Mouse (Mus musculus) spleen, adult 2 months (tissue): Measurements from ENCODE around the gene Pvr. TPM values are rescaled to one million over a fixed set of nuclear protein-coding genes. Genes with fewer than 3 reads are reported as not detected.
"Not testable (repeated sequence)": the region's sequence is repeated elsewhere in the genome, so short reads cannot be mapped to it uniquely, and the experiment has no call there.

Experiments
- DNase-seq, 2 experiments: peaks; one replicate each; pipeline versions ENCODE4 v3.0.0 to v3.0.0-alpha.2; 2012 to 2021; ENCODE audit warnings: low spot score in 2 of 2, low read depth in 1 of 2
- H3K27ac ChIP-seq: fragments of 200-500 bp; 2 replicates; pipeline ENCODE4 v1.5.1; 2012; ENCODE audit warnings: low read length, inconsistent platforms; ENCODE audit not compliant: insufficient read depth
- H3K27me3 ChIP-seq: fragments of 200-500 bp; 2 replicates; pipeline ENCODE4 v1.6.1; 2012; ENCODE audit warnings: mild to moderate bottlenecking, moderate library complexity, low read length, inconsistent platforms; ENCODE audit not compliant: control insufficient read depth, insufficient read depth
- H3K36me3 ChIP-seq: fragments of 200-500 bp; 2 replicates; pipeline ENCODE4 v1.6.1; 2012; ENCODE audit warnings: mild to moderate bottlenecking, low read length, inconsistent platforms; ENCODE audit not compliant: control insufficient read depth, insufficient read depth
- H3K4me1 ChIP-seq: fragments of 200-500 bp; 2 replicates; pipeline ENCODE4 v1.6.1; 2011; ENCODE audit warnings: inconsistent platforms; ENCODE audit not compliant: control insufficient read depth, insufficient read depth, insufficient read length
- H3K4me3 ChIP-seq: fragments of 200-500 bp; 2 replicates; pipeline ENCODE4 v1.5.1; 2011; ENCODE audit warnings: mild to moderate bottlenecking, inconsistent platforms; ENCODE audit not compliant: insufficient read depth, insufficient read length; ENCODE audit errors: extremely low read depth
- CTCF ChIP-seq: fragments of 200-500 bp; IDR thresholded peaks from 2 replicates; pipeline ENCODE4 v1.5.1; 2011; ENCODE audit warnings: mild to moderate bottlenecking, inconsistent platforms; ENCODE audit not compliant: insufficient read depth, insufficient read length, insufficient replicate concordance; ENCODE audit errors: extremely low read depth
- POLR2A ChIP-seq: fragments of 200-500 bp; IDR thresholded peaks from 2 replicates; pipeline ENCODE4 v1.6.1; 2011; ENCODE audit warnings: low read depth, low read length, inconsistent platforms
- WGBS: fragments of 180-500 bp; shearing (Covaris S2); methylation state at CpG from one replicate; pipeline ENCODE4 v1.1.7; 2018; 5-methylcytosine and 5-hydroxymethylcytosine counted together
- polyA plus RNA-seq: library from polyadenylated mRNA; depleted of rRNA; stranded (reverse); fragments of >200 nt; gene quantifications from 2 replicates; pipeline ENCODE4 v1.2.3, GENCODE M21; 2012

Gene Pvr
- polyA plus RNA-seq, 1 experiment: 8.0 TPM

DNA sequence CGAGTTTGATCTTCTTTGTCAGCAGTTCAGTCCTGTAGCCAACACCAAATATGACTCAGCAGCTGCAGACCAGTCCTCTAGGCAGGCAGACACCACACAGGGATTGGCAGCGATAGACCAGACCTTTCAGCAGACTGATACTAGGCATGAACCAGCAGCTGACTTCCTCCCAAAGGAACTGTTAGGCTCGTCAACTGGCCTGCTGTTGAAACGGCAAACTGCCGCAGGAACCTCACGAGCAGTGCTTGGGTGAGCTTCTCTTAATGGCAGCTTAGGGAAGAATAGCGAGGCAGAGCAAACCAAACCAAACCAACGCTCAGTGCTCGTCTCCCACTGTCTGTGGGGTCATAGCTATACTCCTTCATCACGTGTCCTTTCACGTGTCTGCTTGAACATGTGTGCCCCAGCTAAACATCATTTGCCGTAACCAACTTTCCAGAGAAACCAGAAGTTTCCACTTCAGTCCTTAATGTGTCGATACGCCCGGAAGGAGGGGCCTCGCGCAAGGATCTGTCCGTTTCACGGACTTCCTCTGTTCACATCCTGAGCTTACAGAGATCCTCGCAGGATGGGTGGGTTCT lies 14.3 kb upstream of the Pvr start:
- WGBS: 5% methylated on average over 20 of the region's 20 CpGs
- Histone ChIP-seq H3K36me3 (no peaks in the 10 kb centered on the region), H3K4me3 (peak overlapping the region; percentile 29; the same call in 1 of the 2 replicates), H3K4me1 (peaks cover 21% of the 10 kb centered on the region; the same call in 1 of the 2 replicates), H3K27ac (0 out of 2 replicates have a peak overlapping the region, but pooled peaks have one; percentile 24), H3K27me3 (no peaks in the 10 kb centered on the region)
- TF ChIP-seq POLR2A (no peak), CTCF (no peak)
- peak; percentile 15 to 53 for DNase-seq

DNA sequence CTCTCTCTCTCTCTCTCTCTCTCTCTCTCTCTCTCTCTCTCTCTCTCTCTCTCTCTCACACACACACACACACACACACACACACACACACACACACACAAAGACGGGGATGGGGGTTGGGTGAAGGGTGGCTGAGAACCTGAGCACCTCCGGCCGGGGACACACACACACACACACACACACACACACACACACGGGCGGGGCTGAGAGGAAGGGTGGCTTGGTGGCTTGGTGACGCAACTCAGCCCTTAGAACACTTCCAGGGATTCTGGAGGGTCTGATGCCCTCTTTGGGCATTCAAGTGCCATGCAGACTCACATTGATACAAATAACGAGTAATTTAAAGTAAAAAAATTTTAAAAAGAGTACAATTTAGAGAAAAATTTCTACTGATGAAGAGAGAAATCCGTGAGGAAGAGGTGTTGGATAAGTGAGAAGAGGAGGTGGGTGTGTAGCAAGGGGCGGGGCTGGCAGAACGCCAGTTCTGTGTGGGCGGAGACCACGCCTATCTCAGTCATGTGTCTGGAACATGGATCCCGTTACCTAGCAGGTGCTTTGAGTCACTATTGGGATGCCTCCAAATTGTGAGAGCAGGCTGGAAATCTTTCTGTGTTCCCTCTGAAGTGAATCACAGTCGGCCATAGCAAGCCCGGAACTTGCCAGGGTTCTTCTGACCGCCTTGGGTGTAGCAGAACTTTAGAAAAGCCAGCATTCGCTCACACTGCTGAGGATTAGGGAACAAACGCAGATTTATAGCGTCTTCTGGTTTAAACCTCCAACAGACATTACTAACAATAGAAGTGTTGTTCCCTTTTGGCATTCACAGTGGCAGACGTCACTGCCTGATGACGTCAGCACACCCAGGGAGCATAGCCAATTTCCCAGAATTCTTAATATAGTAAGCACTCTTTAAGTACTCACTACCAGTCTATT lies 12.2 kb upstream of the Pvr start:
- no peak for TF ChIP-seq CTCF
- TF ChIP-seq POLR2A: no peak
- peak; percentile 53 to 61 for DNase-seq
- peak overlapping the region; percentile 59; the same call in 1 of the 2 replicates for H3K27ac ChIP-seq
- peaks cover 16% of the 10 kb centered on the region; the same call in 1 of the 2 replicates for H3K4me1 ChIP-seq
- 3% methylated on average over 21 of the region's 21 CpGs for WGBS
- no peaks in the 10 kb centered on the region for H3K27me3 ChIP-seq
- H3K4me3 ChIP-seq: peak overlapping the region; percentile 20; the same call in 1 of the 2 replicates
- H3K36me3 ChIP-seq: no peaks in the 10 kb centered on the region

DNA sequence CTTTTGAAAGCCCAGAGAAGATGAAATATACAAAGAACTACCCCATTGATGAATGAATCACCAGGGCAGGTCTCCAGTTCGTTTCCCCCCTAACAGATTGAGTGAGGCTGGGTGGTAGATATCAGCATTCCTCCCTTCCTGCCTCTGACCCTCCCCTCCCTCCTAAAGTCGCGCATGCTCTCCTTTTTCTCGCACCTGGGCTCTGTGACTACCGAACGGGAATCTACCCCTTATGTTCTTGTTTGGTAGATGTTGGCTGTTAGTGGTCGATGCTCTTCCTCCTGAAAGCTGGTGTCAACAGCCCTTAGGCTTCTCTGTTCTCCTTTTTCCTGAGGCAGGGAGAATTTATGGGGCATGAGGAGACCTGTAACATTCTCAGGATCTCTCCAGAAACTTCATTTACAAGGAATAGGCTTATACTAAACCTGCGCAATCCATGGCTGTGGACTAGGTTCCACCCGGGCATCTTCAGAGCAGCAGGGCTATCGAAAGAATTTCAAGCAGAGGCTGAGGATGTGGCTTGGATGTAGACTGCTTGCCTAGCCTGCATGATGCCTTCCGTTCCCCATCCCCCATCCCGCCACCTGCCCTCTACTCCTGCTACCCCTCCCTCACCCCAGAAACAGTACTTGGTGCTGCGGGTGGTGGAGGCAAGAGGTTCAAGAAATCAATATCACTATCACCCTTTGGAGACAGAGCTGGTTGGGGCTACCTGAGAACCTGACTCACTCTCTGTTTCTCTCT lies 11.3 kb upstream of the Pvr start:
- peaks cover 16% of the 10 kb centered on the region; the same call in 1 of the 2 replicates for H3K4me1 ChIP-seq
- no peaks in the 10 kb centered on the region for H3K36me3 ChIP-seq
- peak in 1 of 2 experiments; percentile 48 for DNase-seq
- H3K27ac ChIP-seq: peak overlapping the region; percentile 59
- H3K27me3 ChIP-seq: no peaks in the 10 kb centered on the region
- H3K4me3 ChIP-seq: no peak overlapping the region
- TF ChIP-seq POLR2A (no peak), CTCF (no peak)
- 8% methylated on average over 13 of the region's 13 CpGs for WGBS

DNA sequence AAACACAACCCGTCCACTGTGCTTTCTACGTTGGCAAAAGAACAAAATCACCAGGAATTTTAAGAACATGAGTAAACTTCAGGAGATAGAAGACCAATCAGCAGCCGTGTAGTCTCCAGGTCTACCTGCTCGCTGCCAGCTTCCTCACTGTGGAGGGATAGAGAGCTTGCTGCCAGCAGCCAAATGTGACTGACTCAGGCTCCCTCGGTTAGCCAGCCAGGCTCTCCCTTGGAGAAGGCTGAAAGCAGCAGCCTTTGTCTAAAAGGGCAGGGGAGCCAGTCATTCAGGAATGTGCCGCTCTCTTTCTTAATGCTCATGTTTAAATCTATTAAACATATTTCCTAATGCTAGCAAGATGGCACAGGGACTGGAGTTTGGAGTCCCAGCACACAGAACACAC lies 9.5 kb upstream of the Pvr start:
- not testable (repeated sequence) for H3K36me3 ChIP-seq, H3K27ac ChIP-seq, DNase-seq, H3K4me3 ChIP-seq, H3K27me3 ChIP-seq
- 89% methylated on average over 6 of the region's 6 CpGs for WGBS
- H3K4me1 ChIP-seq: peaks cover 19% of the 10 kb centered on the region; the same call in 1 of the 2 replicates

DNA sequence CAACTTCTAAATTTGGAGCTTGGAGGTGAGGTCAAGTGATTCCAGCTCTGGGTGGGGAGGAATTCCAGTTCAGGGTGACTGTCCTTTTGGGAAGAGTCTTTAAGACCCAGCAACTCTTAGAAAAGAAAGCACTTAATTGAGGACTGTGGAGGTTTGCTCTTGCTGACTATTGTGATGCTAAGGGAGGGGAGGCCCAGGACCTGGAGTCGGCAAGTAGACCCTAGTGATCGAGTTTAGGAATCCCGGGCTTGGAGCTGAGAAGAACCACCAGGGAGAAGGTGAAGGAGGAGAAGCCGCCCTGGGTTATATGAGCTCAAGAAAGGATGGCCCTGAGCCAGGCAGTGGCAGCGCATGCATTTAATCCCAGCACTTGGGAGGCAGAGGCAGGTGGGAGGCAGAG lies 7.5 kb upstream of the Pvr start:
- Histone ChIP-seq H3K36me3 (no peaks in the 10 kb centered on the region), H3K4me1 (peaks cover 16% of the 10 kb centered on the region; the same call in 1 of the 2 replicates), H3K27me3 (no peaks in the 10 kb centered on the region), H3K27ac (no peak overlapping the region), H3K4me3 (no peak overlapping the region)
- 86% methylated on average over 5 of the region's 5 CpGs for WGBS
- TF ChIP-seq POLR2A (no peak), CTCF (no peak)
- no peak for DNase-seq

DNA sequence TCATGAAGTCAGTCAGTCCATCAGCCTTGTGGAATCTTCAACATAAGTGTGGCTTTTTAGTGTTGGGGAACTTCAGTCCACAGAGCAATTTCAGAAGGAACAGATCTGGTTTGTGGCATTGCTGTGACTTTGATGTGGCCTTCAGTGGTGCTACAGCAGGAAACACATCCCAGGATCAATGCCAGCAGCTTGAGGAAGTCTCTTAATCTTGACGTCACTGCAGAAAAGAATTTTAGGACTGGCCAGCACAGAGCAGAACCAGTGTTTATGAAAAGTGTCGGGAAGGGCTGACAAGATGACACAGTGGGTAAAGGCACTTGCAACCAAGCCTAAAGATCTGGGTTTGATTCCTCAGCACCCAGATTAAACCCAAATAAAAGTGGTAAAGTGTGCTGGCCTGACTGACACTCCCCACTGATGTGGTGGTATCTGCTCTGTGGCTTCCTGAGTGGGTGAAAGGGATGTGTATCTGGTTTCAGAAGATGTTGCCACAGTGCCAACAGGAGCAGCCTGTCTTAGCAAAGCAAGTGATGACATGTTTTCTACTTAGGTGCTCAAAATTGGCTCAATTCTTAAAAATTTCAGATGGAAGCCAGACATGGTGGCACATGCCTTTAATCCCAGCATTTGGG lies 6.0 kb upstream of the Pvr start:
- Histone ChIP-seq H3K27me3 (no peaks in the 10 kb centered on the region), H3K4me3 (no peak overlapping the region), H3K27ac (no peak overlapping the region; the same call in 1 of the 2 replicates), H3K36me3 (no peaks in the 10 kb centered on the region), H3K4me1 (peaks cover 15% of the 10 kb centered on the region; the same call in 1 of the 2 replicates)
- TF ChIP-seq POLR2A (no peak), CTCF (no peak)
- WGBS: 25% methylated on average over 2 of the region's 2 CpGs
- DNase-seq: no peak
